Mouse (Mus musculus) spleen, adult 2 months (tissue): Measurements from ENCODE around the gene Ganc. TPM values are rescaled to one million over a fixed set of nuclear protein-coding genes. Genes with fewer than 3 reads are reported as not detected.

Source experiments
- DNase-seq, 2 experiments: peaks; one replicate each; pipeline versions ENCODE4 v3.0.0 to v3.0.0-alpha.2; 2012 to 2021; ENCODE audit warnings: low spot score in 2 of 2, low read depth in 1 of 2
- H3K27ac ChIP-seq: fragments of 200-500 bp; 2 replicates; pipeline ENCODE4 v1.5.1; 2012; ENCODE audit warnings: low read length, inconsistent platforms; ENCODE audit not compliant: insufficient read depth
- H3K27me3 ChIP-seq: fragments of 200-500 bp; 2 replicates; pipeline ENCODE4 v1.6.1; 2012; ENCODE audit warnings: mild to moderate bottlenecking, moderate library complexity, low read length, inconsistent platforms; ENCODE audit not compliant: control insufficient read depth, insufficient read depth
- H3K36me3 ChIP-seq: fragments of 200-500 bp; 2 replicates; pipeline ENCODE4 v1.6.1; 2012; ENCODE audit warnings: mild to moderate bottlenecking, low read length, inconsistent platforms; ENCODE audit not compliant: control insufficient read depth, insufficient read depth
- H3K4me1 ChIP-seq: fragments of 200-500 bp; 2 replicates; pipeline ENCODE4 v1.6.1; 2011; ENCODE audit warnings: inconsistent platforms; ENCODE audit not compliant: control insufficient read depth, insufficient read depth, insufficient read length
- H3K4me3 ChIP-seq: fragments of 200-500 bp; 2 replicates; pipeline ENCODE4 v1.5.1; 2011; ENCODE audit warnings: mild to moderate bottlenecking, inconsistent platforms; ENCODE audit not compliant: insufficient read depth, insufficient read length; ENCODE audit errors: extremely low read depth
- CTCF ChIP-seq: fragments of 200-500 bp; IDR thresholded peaks from 2 replicates; pipeline ENCODE4 v1.5.1; 2011; ENCODE audit warnings: mild to moderate bottlenecking, inconsistent platforms; ENCODE audit not compliant: insufficient read depth, insufficient read length, insufficient replicate concordance; ENCODE audit errors: extremely low read depth
- POLR2A ChIP-seq: fragments of 200-500 bp; IDR thresholded peaks from 2 replicates; pipeline ENCODE4 v1.6.1; 2011; ENCODE audit warnings: low read depth, low read length, inconsistent platforms
- WGBS: fragments of 180-500 bp; shearing (Covaris S2); methylation state at CpG from one replicate; pipeline ENCODE4 v1.1.7; 2018; 5-methylcytosine and 5-hydroxymethylcytosine counted together
- polyA plus RNA-seq: library from polyadenylated mRNA; depleted of rRNA; stranded (reverse); fragments of >200 nt; gene quantifications from 2 replicates; pipeline ENCODE4 v1.2.3, GENCODE M21; 2012

Gene Ganc
- polyA plus RNA-seq, 1 experiment = 9.6 TPM

DNA sequence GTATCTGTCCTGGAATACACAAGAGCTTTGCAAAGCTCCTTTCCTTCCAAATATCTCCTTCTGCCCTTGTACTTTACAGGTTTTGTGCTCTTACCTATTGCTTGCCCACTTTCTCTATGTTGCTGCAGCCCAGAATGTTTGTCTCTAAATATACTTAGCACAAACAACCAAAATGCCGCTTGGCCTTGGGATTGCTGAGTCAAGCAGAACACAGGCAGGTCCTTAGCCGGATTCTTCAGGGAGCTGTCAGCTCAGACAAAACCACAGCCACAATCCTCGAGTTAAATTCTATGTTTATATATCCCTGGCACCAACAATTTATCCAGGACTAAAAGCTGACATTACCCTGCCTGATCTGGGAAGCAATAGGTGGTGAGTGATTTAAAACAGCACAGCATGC, 14.3 kb upstream of the Ganc start:
- Histone ChIP-seq H3K36me3 (peaks cover 30% of the 10 kb centered on the region), H3K27me3 (no peaks in the 10 kb centered on the region), H3K27ac (no peak overlapping the region), H3K4me3 (no peak overlapping the region), H3K4me1 (no peaks in the 10 kb centered on the region)
- TF ChIP-seq CTCF (no peak), POLR2A (no peak)
- DNase-seq = no peak
- WGBS = 90% methylated on average over 3 of the region's 3 CpGs

GRCm38 (mm10) chr2:120390934-120391333, 12.8 kb upstream of the Ganc start:
- Histone ChIP-seq H3K4me1 (no peaks in the 10 kb centered on the region), H3K27me3 (no peaks in the 10 kb centered on the region), H3K36me3 (peaks cover 30% of the 10 kb centered on the region), H3K27ac (no peak overlapping the region), H3K4me3 (no peak overlapping the region)
- TF ChIP-seq POLR2A = no peak
- TF ChIP-seq CTCF = no peak
- WGBS = 96% methylated on average over 1 of the region's 1 CpGs
- no peak for DNase-seq

- no peaks in the 10 kb centered on the region for H3K4me1 ChIP-seq
- H3K27me3 ChIP-seq = no peaks in the 10 kb centered on the region
- no peak overlapping the region for H3K27ac ChIP-seq
- H3K4me3 ChIP-seq = no peak overlapping the region
- no peak for DNase-seq
- H3K36me3 ChIP-seq = peaks cover 36% of the 10 kb centered on the region
- TF ChIP-seq CTCF (no peak), POLR2A (no peak)
Observed at GRCm38 (mm10) chr2:120392406-120392805, 11.3 kb upstream of the Ganc start.

- H3K27ac ChIP-seq = no peak overlapping the region
- H3K4me1 ChIP-seq = 0 out of 2 replicates have a peak, but pooled peaks cover 2% of the 10 kb centered on the region
- H3K36me3 ChIP-seq = peaks cover 14% of the 10 kb centered on the region
- H3K27me3 ChIP-seq = no peaks in the 10 kb centered on the region
- no peak overlapping the region for H3K4me3 ChIP-seq
- no peak for DNase-seq
- WGBS = 100% methylated on average over 1 of the region's 1 CpGs
- TF ChIP-seq POLR2A = no peak
- TF ChIP-seq CTCF = no peak
Observed at GRCm38 (mm10) chr2:120397951-120398350, 5.7 kb upstream of the Ganc start.

DNA sequence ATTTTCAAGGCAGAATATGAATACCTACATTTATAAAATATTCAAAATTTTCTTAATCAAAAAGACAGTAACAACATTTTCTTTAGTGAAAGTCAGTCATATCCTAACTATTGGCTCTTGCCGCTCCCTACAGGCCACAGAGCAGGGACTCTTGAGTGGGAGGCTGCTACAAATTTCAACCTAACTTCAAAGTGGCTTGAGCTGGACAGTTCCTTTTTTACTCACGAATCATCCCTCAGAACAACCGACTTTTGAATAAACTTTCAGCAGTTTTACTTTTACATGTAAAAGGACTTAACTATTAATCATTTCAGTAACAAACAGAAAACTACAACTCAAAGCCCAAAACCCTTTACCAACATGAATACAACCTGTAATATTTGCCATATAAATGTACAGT, 883 bp upstream of the Ganc start:
- H3K4me1 ChIP-seq = peaks cover 2% of the 10 kb centered on the region; the same call in 1 of the 2 replicates
- H3K4me3 ChIP-seq = no peak overlapping the region
- no peaks in the 10 kb centered on the region for H3K27me3 ChIP-seq
- TF ChIP-seq POLR2A (no peak), CTCF (no peak)
- WGBS = 25% methylated on average over 3 of the region's 3 CpGs
- no peaks in the 10 kb centered on the region; the same call in 1 of the 2 replicates for H3K36me3 ChIP-seq
- DNase-seq = no peak
- no peak overlapping the region for H3K27ac ChIP-seq

DNA sequence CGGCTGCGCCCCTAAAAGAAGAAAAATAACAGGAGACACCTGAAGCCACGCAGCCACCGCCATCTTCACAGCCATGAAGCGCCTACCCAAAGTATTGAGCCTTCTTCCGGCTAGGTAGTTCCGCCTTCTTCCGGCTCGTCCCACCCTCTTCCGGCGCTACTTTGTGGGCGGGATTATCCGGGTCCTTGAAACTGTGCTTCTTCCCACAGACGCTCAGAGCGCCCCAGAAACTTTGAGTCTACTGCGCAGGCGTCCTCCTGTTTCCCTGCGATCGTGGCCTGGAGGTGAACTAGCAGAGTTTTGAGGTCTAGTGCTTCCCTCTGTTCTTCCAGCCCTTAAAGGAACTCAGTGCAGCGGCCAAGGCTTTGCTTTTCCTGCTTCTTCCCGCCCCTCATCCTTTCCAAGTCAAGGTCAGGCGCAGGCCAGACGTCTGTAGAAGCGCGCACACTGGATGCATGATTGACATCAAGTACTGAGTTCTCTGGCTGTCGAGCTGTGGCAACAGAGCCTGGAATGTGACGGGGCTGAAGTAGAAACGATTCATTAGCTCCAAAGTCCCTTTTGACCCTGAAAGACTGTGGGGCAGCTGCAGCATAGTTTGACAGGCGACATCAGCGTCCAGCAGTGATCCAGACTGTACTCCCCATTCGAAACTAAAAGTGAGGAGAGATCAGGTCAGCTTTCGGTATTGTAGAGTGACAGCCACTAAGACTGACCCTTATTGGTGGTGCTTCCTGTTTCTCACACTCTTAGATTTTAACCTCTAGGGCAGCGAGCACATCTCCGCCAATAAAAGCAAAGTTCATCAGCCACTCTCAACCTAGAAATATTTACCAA, 508 bp downstream of the Ganc start, which contains the start of gene Tmem87a:
Gene Tmem87a, minus strand, starts transcription at position 128 of the 837 bp plus-strand sequence.
- Histone ChIP-seq H3K27me3 (no peaks in the 10 kb centered on the region), H3K4me3 (peak within 1 kb of the TSS; percentile 91), H3K36me3 (no peaks in the 10 kb centered on the region; the same call in 1 of the 2 replicates), H3K4me1 (peaks cover 2% of the 10 kb centered on the region; the same call in 1 of the 2 replicates), H3K27ac (peak within 1 kb of the TSS; percentile 96)
- TF ChIP-seq CTCF (no peak), POLR2A (peak; percentile 79)
- DNase-seq = peak; percentile 92 to 94
- under 1% methylated on average over 34 of the region's 34 CpGs for WGBS
